Mouse (Mus musculus): ENCODE results near the gene Uqcrq. TPM values are rescaled to one million over a fixed set of nuclear protein-coding genes. Genes with fewer than 3 reads are reported as not detected.

The Uqcrq gene
- total and polyA plus RNA-seq, 3 experiments = 72.4 to 1,130 TPM; not detected in 1

DNA sequence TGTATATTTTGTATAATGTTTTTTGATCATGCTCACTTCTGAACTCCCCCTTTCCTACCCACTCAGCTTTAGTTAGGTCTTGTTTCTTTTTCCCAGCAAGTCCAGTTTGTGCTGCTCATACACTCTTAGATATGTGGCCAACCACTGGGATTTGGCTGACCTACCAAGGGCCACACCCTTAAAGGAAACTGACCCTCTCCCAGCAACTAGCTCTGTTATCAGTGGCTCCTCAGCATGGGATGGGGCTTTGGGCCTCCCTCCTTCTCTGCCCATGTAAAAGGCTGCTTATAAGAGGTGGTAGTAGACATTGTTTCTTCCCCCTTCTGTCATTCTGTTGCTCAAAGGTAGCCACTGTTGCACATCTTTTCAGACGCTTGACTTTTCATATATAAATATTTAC lies 51.7 kb downstream of the Uqcrq start:
- Histone ChIP-seq H3K9ac (ENCODE audit: control insufficient read depth, low read depth, low read length, poor library complexity, severe bottlenecking) (no peak overlapping the region), H3K27ac (ENCODE audit: control insufficient read depth, low read depth, low read length) (no peak overlapping the region), H3K9me3 (replicated peaks; ENCODE audit: insufficient read depth, low read length) (no peaks in the 10 kb centered on the region), H3K4me3 (ENCODE audit: control insufficient read depth in 1 of 2, insufficient read depth in 1 of 2, low read depth in 2 of 2, low read length in 2 of 2) (no peak overlapping the region), H3K79me2 (ENCODE audit: control insufficient read depth, insufficient read depth, low read length, poor library complexity) (no peaks in the 10 kb centered on the region), H3K4me1 (ENCODE audit: control insufficient read depth in 1 of 2, insufficient read depth in 2 of 2, low read length in 2 of 2) (peaks cover 0 to 3% of the 10 kb centered on the region in 2 experiments; a peak in 3 of 4 replicates), H3K27me3 (ENCODE audit: control insufficient read depth in 1 of 2, insufficient read depth in 2 of 2, low read length in 2 of 2) (no peaks in the 10 kb centered on the region), H3K36me3 (ENCODE audit: control insufficient read depth in 1 of 2, insufficient read depth in 2 of 2, low read length in 2 of 2) (peaks cover 11 to 34% of the 10 kb centered on the region in 2 experiments)
- TF ChIP-seq ETS1 (IDR thresholded peaks at IDR 0.05; ENCODE audit: low read depth, low read length) (no peak), CHD2 (IDR thresholded peaks at IDR 0.05; ENCODE audit: low read length) (no peak), GATA1 (IDR thresholded peaks at IDR 0.05; ENCODE audit: low read depth, low read length) (no peak), POLR2AphosphoS2 (IDR thresholded peaks at IDR 0.05; ENCODE audit: low read length) (no peak), MAFK (IDR thresholded peaks at IDR 0.05; ENCODE audit: borderline replicate concordance, low read depth, low read length) (no peak), MYC (IDR thresholded peaks at IDR 0.05; ENCODE audit: low read depth, low read length) (no peak), NRF1 (IDR thresholded peaks at IDR 0.05; ENCODE audit: insufficient read depth, low read depth, low read length, poor library complexity, severe bottlenecking) (no peak), CHD1 (IDR thresholded peaks at IDR 0.05; ENCODE audit: low read depth, low read length) (no peak), EP300 (IDR thresholded peaks at IDR 0.05; ENCODE audit: low read depth in 1 of 2, low read length in 2 of 2) (no peak), POLR2AphosphoS5 (IDR thresholded peaks at IDR 0.05; ENCODE audit: borderline replicate concordance, low read depth, low read length) (no peak), MEF2A (IDR thresholded peaks at IDR 0.05; ENCODE audit: extremely low read depth, insufficient replicate concordance, low read depth, low read length, poor library complexity, severe bottlenecking) (no peak)
- no peak for DNase-seq (ENCODE audit: low read depth, low spot score)

Other genes starting within 250 kb of the Uqcrq start
- gene Hspa4, start 130.4 kb downstream of the Uqcrq start, total RNA-seq (2012; rRNA removed) = 276 and 301 TPM in 2 replicates
- gene Hspa4, start 130.4 kb downstream of the Uqcrq start, polyA plus RNA-seq (2012; ENCODE audit: insufficient read depth in 1 of 2, insufficient read length in 2 of 2, low read depth in 1 of 2, low replicate concordance in 2 of 2, missing spikeins in 1 of 2) = 100 to 1,000 TPM; 209 to 907 TPM
- 9.9 and 11.6 TPM in 2 replicates for gene Zcchc10, start 106.2 kb downstream of the Uqcrq start, total RNA-seq (2012; rRNA removed)
- gene Zcchc10, start 106.2 kb downstream of the Uqcrq start, polyA plus RNA-seq (2012; ENCODE audit: insufficient read depth in 1 of 2, insufficient read length in 2 of 2, low read depth in 1 of 2, low replicate concordance in 2 of 2, missing spikeins in 1 of 2) = 100 to 1,000 TPM in 1 of 2 experiments, 10 to 100 TPM in 1; 36.2 to 169 TPM
- 29.0 and 37.7 TPM in 2 replicates for gene Aff4, start 80.0 kb downstream of the Uqcrq start, total RNA-seq (2012; rRNA removed)
- 100 to 1,000 TPM in 1 of 2 experiments, 10 to 100 TPM in 1; 47.7 to 268 TPM for gene Aff4, start 80.0 kb downstream of the Uqcrq start, polyA plus RNA-seq (2012; ENCODE audit: insufficient read depth in 1 of 2, insufficient read length in 2 of 2, low read depth in 1 of 2, low replicate concordance in 2 of 2, missing spikeins in 1 of 2)
- gene Leap2, start 7.7 kb downstream of the Uqcrq start, total RNA-seq (2012; rRNA removed) = not detected in 2 replicates
- under 1 TPM in 1 of 2 experiments, not detected in 1; 0.24 TPM for gene Leap2, start 7.7 kb downstream of the Uqcrq start, polyA plus RNA-seq (2012; ENCODE audit: insufficient read depth in 1 of 2, insufficient read length in 2 of 2, low read depth in 1 of 2, low replicate concordance in 2 of 2, missing spikeins in 1 of 2)
- gene Gdf9, start 192 bp upstream of the Uqcrq start, total RNA-seq (2012; rRNA removed) = 0.42 and 0.49 TPM in 2 replicates
- gene Gdf9, start 192 bp upstream of the Uqcrq start, polyA plus RNA-seq (2012; ENCODE audit: insufficient read depth in 1 of 2, insufficient read length in 2 of 2, low read depth in 1 of 2, low replicate concordance in 2 of 2, missing spikeins in 1 of 2) = under 1 TPM in 1 of 2 experiments, not detected in 1; 0.43 TPM
- gene Gm10447, start 26.3 kb upstream of the Uqcrq start, total RNA-seq (2012; rRNA removed) = not detected in 2 replicates
- gene Gm10447, start 26.3 kb upstream of the Uqcrq start, polyA plus RNA-seq (2012; ENCODE audit: insufficient read depth in 1 of 2, insufficient read length in 2 of 2, low read depth in 1 of 2, low replicate concordance in 2 of 2, missing spikeins in 1 of 2) = not detected
- gene Shroom1, start 26.4 kb upstream of the Uqcrq start, total RNA-seq (2012; rRNA removed) = not detected in 2 replicates
- gene Shroom1, start 26.4 kb upstream of the Uqcrq start, polyA plus RNA-seq (2012; ENCODE audit: insufficient read depth in 1 of 2, insufficient read length in 2 of 2, low read depth in 1 of 2, low replicate concordance in 2 of 2, missing spikeins in 1 of 2) = under 1 TPM in 1 of 2 experiments, not detected in 1; 0.19 TPM
- gene Gm9837, start 39.6 kb upstream of the Uqcrq start, total RNA-seq (2012; rRNA removed) = not detected in 2 replicates
- gene Gm9837, start 39.6 kb upstream of the Uqcrq start, polyA plus RNA-seq (2012; ENCODE audit: insufficient read depth in 1 of 2, insufficient read length in 2 of 2, low read depth in 1 of 2, low replicate concordance in 2 of 2, missing spikeins in 1 of 2) = not detected
- not detected in 2 replicates for gene Gm9945, start 49.3 kb upstream of the Uqcrq start, total RNA-seq (2012; rRNA removed)
- not detected for gene Gm9945, start 49.3 kb upstream of the Uqcrq start, polyA plus RNA-seq (2012; ENCODE audit: insufficient read depth in 1 of 2, insufficient read length in 2 of 2, low read depth in 1 of 2, low replicate concordance in 2 of 2, missing spikeins in 1 of 2)
- not detected in 2 replicates for gene Sowaha, start 49.4 kb upstream of the Uqcrq start, total RNA-seq (2012; rRNA removed)
- gene Sowaha, start 49.4 kb upstream of the Uqcrq start, polyA plus RNA-seq (2012; ENCODE audit: insufficient read depth in 1 of 2, insufficient read length in 2 of 2, low read depth in 1 of 2, low replicate concordance in 2 of 2, missing spikeins in 1 of 2) = not detected
- gene Sept8, start 88.4 kb upstream of the Uqcrq start, total RNA-seq (2012; rRNA removed) = 199 and 278 TPM in 2 replicates
- 100 to 1,000 TPM; 196 to 294 TPM for gene Sept8, start 88.4 kb upstream of the Uqcrq start, polyA plus RNA-seq (2012; ENCODE audit: insufficient read depth in 1 of 2, insufficient read length in 2 of 2, low read depth in 1 of 2, low replicate concordance in 2 of 2, missing spikeins in 1 of 2)
- 13.6 and 14.2 TPM in 2 replicates for gene Kif3a, start 136.5 kb upstream of the Uqcrq start, total RNA-seq (2012; rRNA removed)
- 10 to 100 TPM; 17.1 to 88.3 TPM for gene Kif3a, start 136.5 kb upstream of the Uqcrq start, polyA plus RNA-seq (2012; ENCODE audit: insufficient read depth in 1 of 2, insufficient read length in 2 of 2, low read depth in 1 of 2, low replicate concordance in 2 of 2, missing spikeins in 1 of 2)
- gene Il4, start 187.8 kb upstream of the Uqcrq start, total RNA-seq (2012; rRNA removed) = 9.4 and 10.4 TPM in 2 replicates
- gene Il4, start 187.8 kb upstream of the Uqcrq start, polyA plus RNA-seq (2012; ENCODE audit: insufficient read depth in 1 of 2, insufficient read length in 2 of 2, low read depth in 1 of 2, low replicate concordance in 2 of 2, missing spikeins in 1 of 2) = 1 to 10 TPM in 1 of 2 experiments, not detected in 1; 4.3 TPM
- not detected in 2 replicates for gene Il13, start 203.9 kb upstream of the Uqcrq start, total RNA-seq (2012; rRNA removed)
- gene Il13, start 203.9 kb upstream of the Uqcrq start, polyA plus RNA-seq (2012; ENCODE audit: insufficient read depth in 1 of 2, insufficient read length in 2 of 2, low read depth in 1 of 2, low replicate concordance in 2 of 2, missing spikeins in 1 of 2) = not detected

Data from MEL (cell line).